Mouse (Mus musculus) CD4-positive, CD25-positive, alpha-beta regulatory T cell, adult 2 months (primary cell): ENCODE results near the gene Pstpip1.

Experiments
- DNase-seq: peaks from one replicate; pipeline ENCODE4 v3.0.0-alpha.2; 2012; ENCODE audit warnings: low read depth, low spot score

Gene Pstpip1

GRCm38 (mm10) chr9:56146326-56146923, 56.7 kb downstream of the Pstpip1 start:
- peak; percentile 55 for DNase-seq

DNA sequence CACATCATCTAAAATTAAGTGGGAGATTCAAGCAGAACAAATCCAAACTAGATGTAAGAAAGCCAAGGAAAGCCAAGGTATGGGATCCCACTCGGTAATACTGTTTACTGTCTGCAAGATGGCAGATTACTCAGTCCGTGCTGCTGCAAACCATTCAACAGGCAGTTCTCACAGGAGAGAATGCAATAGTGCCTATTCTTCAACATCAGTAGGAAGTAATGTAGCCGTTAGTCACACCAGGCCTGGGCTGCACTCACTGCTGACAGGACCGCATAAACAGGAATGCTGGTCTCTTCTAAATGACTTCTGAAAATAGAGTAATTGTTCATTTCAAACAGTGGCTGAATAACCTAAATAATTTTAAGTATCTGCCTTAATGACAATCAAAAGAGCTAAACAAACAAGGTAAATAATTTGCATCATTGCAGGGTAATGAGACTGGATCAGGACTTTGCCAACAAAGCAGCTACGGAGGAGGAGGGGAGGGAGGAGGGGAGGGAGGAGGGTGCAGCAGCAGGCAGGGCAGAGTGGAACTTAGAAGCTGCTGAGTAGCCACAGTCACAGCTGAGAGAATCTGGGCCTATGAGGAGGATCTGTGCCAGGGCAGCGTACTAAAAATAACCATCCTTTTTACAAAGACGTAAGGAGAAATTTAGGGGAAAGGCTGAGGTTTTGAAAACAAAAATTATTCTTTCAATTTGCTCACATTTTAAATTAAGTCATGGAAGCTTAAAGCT, 62.2 kb downstream of the Pstpip1 start:
- DNase-seq, result peak; percentile 35

GRCm38 (mm10) chr9:56152482-56153007, 62.8 kb downstream of the Pstpip1 start:
- DNase-seq, result peak; percentile 25

GRCm38 (mm10) chr9:56154572-56154971, 64.8 kb downstream of the Pstpip1 start:
- no peak for DNase-seq

DNA sequence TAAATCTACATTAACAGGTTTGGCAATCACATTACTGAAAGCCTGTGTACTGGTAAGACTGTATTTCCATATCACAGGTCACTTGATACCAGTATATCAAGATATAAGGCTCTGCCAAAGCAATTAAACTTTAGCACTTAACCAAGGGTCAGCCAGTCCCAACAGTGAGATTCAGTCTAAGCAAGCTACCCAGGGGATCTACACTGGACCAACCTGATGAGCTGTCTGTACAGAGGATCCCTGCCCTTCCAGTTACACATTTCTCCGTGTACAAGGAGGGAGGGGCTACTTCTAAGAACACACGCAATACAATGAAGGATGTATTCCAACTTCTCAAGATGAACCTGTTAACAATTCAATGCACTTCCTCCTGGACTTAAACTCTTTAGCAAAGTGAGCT, 68.3 kb downstream of the Pstpip1 start:
- no peak for DNase-seq

GRCm38 (mm10) chr9:56159456-56159855, 69.7 kb downstream of the Pstpip1 start:
- DNase-seq, result no peak

GRCm38 (mm10) chr9:56160341-56161141, 70.8 kb downstream of the Pstpip1 start:
- peak; percentile 89 for DNase-seq

GRCm38 (mm10) chr9:56165377-56165776, 75.6 kb downstream of the Pstpip1 start, which contains the start of gene Tspan3:
Tspan3 (minus strand) TSS chr9:56165477.
- no peak for DNase-seq

- no peak for DNase-seq
Measured at GRCm38 (mm10) chr9:56166161-56166560, 76.4 kb downstream of the Pstpip1 start.

- no peak for DNase-seq
Measured at GRCm38 (mm10) chr9:56167690-56168089, 77.9 kb downstream of the Pstpip1 start.

GRCm38 (mm10) chr9:56175316-56175715, 85.6 kb downstream of the Pstpip1 start:
- no peak for DNase-seq

- DNase-seq, result no peak
Measured at GRCm38 (mm10) chr9:56177354-56177753, 87.6 kb downstream of the Pstpip1 start.
